Mouse (Mus musculus) adipocyte (in vitro differentiated cells): ENCODE data around the gene Fam129b.
A peak's percentile ranks its signal among the peaks of the same experiment; 100 is the strongest.

Source experiments
- DNase-seq: peaks from one replicate; pipeline ENCODE4 v3.0.0-alpha.2; 2016; ENCODE audit warnings: low spot score

Fam129b gene

GRCm38 (mm10) chr2:32965511-32966183 is 89.7 kb downstream of the Fam129b start:
- no peak for DNase-seq

GRCm38 (mm10) chr2:32966184-32966688 is 90.3 kb downstream of the Fam129b start:
- peak; percentile 30 for DNase-seq

GRCm38 (mm10) chr2:32966689-32967631 is 91.0 kb downstream of the Fam129b start:
- peak; percentile 89 for DNase-seq

GRCm38 (mm10) chr2:32968024-32968614 is 92.2 kb downstream of the Fam129b start:
- DNase-seq = peak; percentile 58

GRCm38 (mm10) chr2:32969326-32969725 is 93.4 kb downstream of the Fam129b start:
- no peak for DNase-seq

GRCm38 (mm10) chr2:32971235-32971634 is 95.3 kb downstream of the Fam129b start:
- DNase-seq = no peak

GRCm38 (mm10) chr2:32974216-32974615 is 98.3 kb downstream of the Fam129b start:
- no peak for DNase-seq
